Comparison of ENCODE assay signal across 19 mouse cellular contexts in genomic region chr12:41557832-41558231, GRCm38 (mm10).
"Had no signal": no experiment of that assay in that cellular context is flagged by ENCODE, and none has a peak within 500 bp of the region (broad histone marks: within the 10 kb centered on the region; RNA-seq: fewer than 3 reads in every experiment).

No protein-coding gene starts in this region.

- H3K9ac ChIP-seq: limb, embryonic 13.5 days; liver, embryonic 13.5 days; lung, embryonic 15.5 days; midbrain, embryonic 12.5 days; neural tube, embryonic 13.5 days had no signal

- H3K27me3 ChIP-seq: limb, embryonic 13.5 days; liver, embryonic 13.5 days; lung, embryonic 15.5 days; midbrain, embryonic 12.5 days; neural tube, embryonic 13.5 days had no signal

- ATAC-seq: intestine, postnatal 0 days; midbrain, embryonic 16.5 days had no signal

- H3K4me2 ChIP-seq: limb, embryonic 13.5 days; liver, embryonic 13.5 days; lung, embryonic 15.5 days; midbrain, embryonic 12.5 days; neural tube, embryonic 13.5 days had no signal

- H3K36me3 ChIP-seq: limb, embryonic 13.5 days; liver, embryonic 13.5 days; lung, embryonic 15.5 days; midbrain, embryonic 12.5 days; neural tube, embryonic 13.5 days had no signal

- H3K27ac ChIP-seq: kidney, postnatal 0 days; layer of hippocampus, adult 2 months; limb, embryonic 13.5 days; liver, embryonic 13.5 days; lung, embryonic 15.5 days; midbrain, embryonic 12.5 days; neural tube, embryonic 13.5 days had no signal

- H3K9me3 ChIP-seq: limb, embryonic 13.5 days; liver, embryonic 13.5 days; lung, embryonic 15.5 days; midbrain, embryonic 12.5 days; neural tube, embryonic 13.5 days had no signal

- DNase-seq: kidney, adult 2 months; kidney, postnatal 25 days; layer of hippocampus, postnatal 36 days; left cerebral cortex, postnatal 4 days; liver, embryonic 13.5 days; lung, postnatal 4 days; retina, postnatal 1 day; right cerebral cortex, postnatal 25 days; spleen, adult 18-20 months; thymus, postnatal 36 days had no signal

- H3K4me3 ChIP-seq: layer of hippocampus, adult 2 months; limb, embryonic 13.5 days; liver, embryonic 13.5 days; lung, embryonic 15.5 days; midbrain, embryonic 12.5 days; myocyte; neural tube, embryonic 13.5 days had no signal
